Mouse (Mus musculus) brain, embryonic 14.5 days (tissue): ENCODE measurements around the gene Lipt2.

Source experiments
- CTCF ChIP-seq: fragments of 200-500 bp; IDR thresholded peaks from 2 replicates; pipeline ENCODE4 v1.5.1; 2012; ENCODE audit warnings: inconsistent platforms, mild to moderate bottlenecking, moderate library complexity, borderline replicate concordance; ENCODE audit not compliant: insufficient read depth, insufficient read length; ENCODE audit errors: extremely low read depth
- POLR2A ChIP-seq: fragments of 200-500 bp; IDR thresholded peaks from 2 replicates; pipeline ENCODE4 v1.6.1; 2012; ENCODE audit warnings: mild to moderate bottlenecking, inconsistent platforms, borderline replicate concordance; ENCODE audit not compliant: poor library complexity, insufficient read depth, insufficient read length, severe bottlenecking; ENCODE audit errors: extremely low read depth

- TF ChIP-seq CTCF (no peak), POLR2A (no peak)
Measured at GRCm38 (mm10) chr7:100176269-100176668, 17.2 kb downstream of the Lipt2 start, which contains the start of gene Kcne3.
